Mouse (Mus musculus) neural tube, embryonic 13.5 days (tissue): Measurements from ENCODE around the gene Pla2g10. TPM values are rescaled to one million over a fixed set of nuclear protein-coding genes. Genes with fewer than 3 reads are reported as not detected.
"Not testable (repeated sequence)": the region's sequence is repeated elsewhere in the genome, so short reads cannot be mapped to it uniquely, and the experiment has no call there.

Experiments used
- ATAC-seq: fragments of 200-750 bp; cut with Nextera tagmentation; 2 replicates; pipeline ENCODE4 v1.8.0; 2017; ENCODE audit warnings: low read depth, mild to moderate bottlenecking, moderate TSS enrichment, moderate library complexity
- H3K27ac ChIP-seq: fragments of 300-500 bp; sonication (generic); replicated peaks from 2 replicates; pipeline ENCODE4 v1.5.1; 2015; ENCODE audit warnings: moderate library complexity, mild to moderate bottlenecking, inconsistent platforms
- H3K27me3 ChIP-seq: fragments of 300-500 bp; sonication (generic); 2 replicates; pipeline ENCODE4 v1.6.1; 2015; ENCODE audit warnings: mild to moderate bottlenecking, inconsistent platforms
- H3K36me3 ChIP-seq: fragments of 300-500 bp; sonication (generic); 2 replicates; pipeline ENCODE4 v1.6.1; 2015; ENCODE audit warnings: mild to moderate bottlenecking, inconsistent platforms
- H3K4me1 ChIP-seq: fragments of 300-500 bp; sonication (generic); replicated peaks from 2 replicates; pipeline ENCODE4 v1.6.1; 2015; ENCODE audit warnings: inconsistent platforms
- H3K4me2 ChIP-seq: fragments of 300-500 bp; sonication (generic); 2 replicates; pipeline ENCODE4 v1.6.1; 2015; ENCODE audit warnings: inconsistent platforms, mild to moderate bottlenecking, moderate library complexity
- H3K4me3 ChIP-seq: fragments of 300-500 bp; sonication (generic); 2 replicates; pipeline ENCODE4 v1.5.1; 2015; ENCODE audit warnings: mild to moderate bottlenecking, inconsistent platforms
- H3K9ac ChIP-seq: fragments of 300-500 bp; sonication (generic); 2 replicates; pipeline ENCODE4 v1.6.1; 2015; ENCODE audit warnings: moderate library complexity, mild to moderate bottlenecking, inconsistent platforms
- H3K9me3 ChIP-seq: fragments of 300-500 bp; sonication (generic); 2 replicates; pipeline ENCODE4 v1.6.1; 2016; ENCODE audit warnings: inconsistent platforms
- WGBS: fragments of 180-500 bp; shearing (Covaris S2); methylation state at CpG from one replicate; pipeline ENCODE4 v1.1.7; 2015; 5-methylcytosine and 5-hydroxymethylcytosine counted together
- polyA plus RNA-seq: library from polyadenylated mRNA; unstranded; fragments of >200 nt; fragmentation: Nextera tagmentation; extraction: Ambion mirVana; gene quantifications from 2 replicates; pipeline ENCODE4 v1.2.1, GENCODE M21; 2015

The Pla2g10 gene
- 1.6 and 2.1 TPM in 2 replicates for polyA plus RNA-seq

GRCm38 (mm10) chr16:13730285-13731255 is at the start of gene Pla2g10:
Pla2g10 (minus strand) TSS chr16:13730983.
- H3K4me2 ChIP-seq: peak within 1 kb of the TSS; percentile 47
- no peaks in the 10 kb centered on the region for H3K36me3 ChIP-seq
- H3K27me3 ChIP-seq: no peaks in the 10 kb centered on the region
- H3K9ac ChIP-seq: no peak within 1 kb of the TSS
- no peaks in the 10 kb centered on the region for H3K9me3 ChIP-seq
- 10% methylated on average over 26 of the region's 26 CpGs for WGBS
- peaks cover 9% of the 10 kb centered on the region for H3K4me1 ChIP-seq
- H3K4me3 ChIP-seq: peak within 1 kb of the TSS; percentile 13; the same call in 1 of the 2 replicates
- peak; percentile 63 for ATAC-seq
- H3K27ac ChIP-seq: no peak within 1 kb of the TSS

GRCm38 (mm10) chr16:13774651-13775050 is 43.9 kb upstream of the Pla2g10 start:
- not testable (repeated sequence) for H3K4me2 ChIP-seq, H3K36me3 ChIP-seq, ATAC-seq, H3K9me3 ChIP-seq, H3K4me3 ChIP-seq, H3K27ac ChIP-seq, H3K4me1 ChIP-seq, H3K9ac ChIP-seq, H3K27me3 ChIP-seq
- WGBS: 86% methylated on average over 3 of the region's 3 CpGs

DNA sequence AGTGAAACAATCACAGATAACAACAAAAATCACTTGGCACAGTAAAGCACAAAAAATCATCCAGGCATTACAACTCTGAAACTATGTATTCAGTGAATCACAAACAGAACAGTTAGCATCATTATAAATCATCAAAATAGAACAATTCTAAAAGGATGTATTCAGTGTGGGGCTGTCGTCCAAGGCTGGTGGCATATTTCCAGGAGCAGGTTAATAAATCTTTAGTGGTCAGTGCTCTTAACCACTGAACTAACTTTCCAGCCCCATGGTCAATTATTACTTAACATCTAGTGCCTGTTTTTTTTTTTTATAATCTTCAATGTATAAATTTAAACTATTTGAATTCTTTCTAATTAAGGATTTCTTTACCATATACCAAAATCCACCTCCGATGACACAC is 43.2 kb upstream of the Pla2g10 start:
- H3K27ac ChIP-seq, H3K9me3 ChIP-seq, ATAC-seq, H3K4me3 ChIP-seq, H3K9ac ChIP-seq, H3K27me3 ChIP-seq, H3K36me3 ChIP-seq, H3K4me2 ChIP-seq, H3K4me1 ChIP-seq: not testable (repeated sequence)
- WGBS: 69% methylated on average over 2 of the region's 2 CpGs

DNA sequence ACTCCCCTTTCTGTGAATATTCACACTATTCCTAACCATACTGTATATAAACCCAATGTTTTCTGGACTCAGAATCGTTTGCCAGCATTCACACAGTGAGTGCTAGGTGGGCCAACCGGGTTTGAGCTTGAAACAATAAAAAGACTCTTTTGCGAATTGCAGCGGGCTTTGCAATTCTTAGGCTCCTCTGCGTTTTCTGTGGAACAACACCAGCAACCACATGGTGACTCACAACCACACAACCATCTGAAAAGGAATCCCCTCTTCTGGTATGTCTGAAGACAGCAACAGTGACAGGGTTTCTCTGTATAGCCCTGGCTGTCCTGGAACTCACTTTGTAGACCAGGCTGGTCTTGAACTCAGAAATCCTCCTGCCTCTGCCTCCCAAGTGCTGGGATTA is 41.3 kb upstream of the Pla2g10 start:
- 80% methylated on average over 5 of the region's 5 CpGs for WGBS
- not testable (repeated sequence) for H3K27ac ChIP-seq, ATAC-seq, H3K4me2 ChIP-seq, H3K9me3 ChIP-seq, H3K4me1 ChIP-seq, H3K9ac ChIP-seq, H3K4me3 ChIP-seq, H3K36me3 ChIP-seq, H3K27me3 ChIP-seq

DNA sequence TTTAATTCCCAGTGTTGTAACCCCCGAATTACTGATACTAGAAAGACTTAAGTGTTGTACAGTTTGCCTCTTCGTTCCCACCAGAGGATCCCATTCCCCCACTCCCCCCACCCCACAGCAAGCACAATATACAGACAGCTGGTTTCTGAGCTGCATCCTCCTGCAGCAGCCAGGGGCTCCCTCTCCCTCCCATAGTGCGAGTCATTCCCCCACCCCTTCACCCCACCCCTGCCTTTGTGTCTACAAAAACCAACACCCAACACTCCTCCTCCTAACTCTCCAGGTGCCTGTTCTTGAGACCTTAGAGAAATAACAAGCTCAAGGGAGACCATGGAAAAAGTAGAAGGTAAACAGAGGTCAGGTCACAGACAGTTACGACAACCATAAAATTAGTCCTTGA is 40.8 kb upstream of the Pla2g10 start:
- not testable (repeated sequence) for H3K9ac ChIP-seq, ATAC-seq, H3K4me1 ChIP-seq, H3K27ac ChIP-seq, H3K27me3 ChIP-seq, H3K36me3 ChIP-seq, H3K4me2 ChIP-seq, H3K9me3 ChIP-seq, H3K4me3 ChIP-seq
- WGBS: 66% methylated on average over 4 of the region's 4 CpGs

DNA sequence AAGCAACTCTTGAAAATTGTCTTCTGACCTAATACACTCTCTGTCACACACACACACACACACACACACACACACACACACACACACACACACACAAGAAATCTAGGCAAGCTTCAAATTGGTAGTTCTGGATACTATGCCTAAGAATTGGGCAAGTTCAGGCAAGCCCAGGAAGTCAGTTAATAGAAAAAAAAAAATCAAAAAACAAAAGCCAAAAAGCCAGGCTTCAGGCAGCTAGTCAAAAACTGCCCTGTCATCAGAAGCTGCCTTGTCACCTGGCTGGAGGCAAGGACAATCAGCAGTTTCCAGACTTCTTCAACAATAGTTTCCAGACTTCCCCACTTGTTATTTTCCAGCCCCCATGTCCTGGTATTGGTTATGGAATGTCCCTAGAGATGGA is 35.6 kb upstream of the Pla2g10 start:
- ATAC-seq: no peak
- Histone ChIP-seq H3K4me1 (no peaks in the 10 kb centered on the region), H3K27ac (no peak overlapping the region), H3K36me3 (no peaks in the 10 kb centered on the region), H3K4me2 (no peak overlapping the region), H3K9me3 (no peaks in the 10 kb centered on the region), H3K27me3 (no peaks in the 10 kb centered on the region), H3K9ac (no peak overlapping the region), H3K4me3 (no peak overlapping the region)

DNA sequence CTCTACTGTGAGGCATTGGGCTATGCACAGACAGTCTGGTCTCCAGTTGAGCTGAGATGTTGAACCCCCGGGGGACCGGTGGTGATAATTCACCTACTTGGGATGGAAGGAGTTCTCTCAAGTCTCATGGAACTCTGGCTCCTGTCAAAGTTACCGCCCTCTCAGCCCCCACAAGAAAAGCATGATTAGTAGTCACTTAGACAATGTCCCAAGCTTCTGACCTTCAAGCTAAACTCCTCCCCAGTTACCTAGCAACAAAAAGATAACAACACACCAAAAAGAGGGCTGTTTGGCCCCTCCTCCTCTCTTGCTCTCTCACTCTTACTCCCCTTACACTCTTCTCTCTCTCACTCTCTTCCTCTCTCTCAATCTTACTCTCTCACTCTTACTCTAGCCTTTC is 33.7 kb upstream of the Pla2g10 start:
- no peaks in the 10 kb centered on the region for H3K36me3 ChIP-seq
- no peak for ATAC-seq
- H3K9ac ChIP-seq: no peak overlapping the region
- H3K27me3 ChIP-seq: no peaks in the 10 kb centered on the region
- no peak overlapping the region for H3K4me2 ChIP-seq
- no peaks in the 10 kb centered on the region for H3K9me3 ChIP-seq
- no peak overlapping the region for H3K27ac ChIP-seq
- WGBS: 86% methylated on average over 3 of the region's 3 CpGs
- no peaks in the 10 kb centered on the region for H3K4me1 ChIP-seq
- H3K4me3 ChIP-seq: no peak overlapping the region

GRCm38 (mm10) chr16:13762807-13763206 is 32.0 kb upstream of the Pla2g10 start:
- not testable (repeated sequence) for H3K4me1 ChIP-seq, ATAC-seq
- WGBS: 94% methylated on average over 1 of the region's 1 CpGs

GRCm38 (mm10) chr16:13757823-13758222 is 27.0 kb upstream of the Pla2g10 start:
- Histone ChIP-seq H3K4me3 (no peak overlapping the region), H3K9ac (no peak overlapping the region), H3K9me3 (no peaks in the 10 kb centered on the region), H3K27ac (no peak overlapping the region), H3K4me2 (no peak overlapping the region), H3K36me3 (no peaks in the 10 kb centered on the region), H3K4me1 (peaks cover 11% of the 10 kb centered on the region; the same call in 1 of the 2 replicates), H3K27me3 (no peaks in the 10 kb centered on the region)
- no peak for ATAC-seq
- WGBS: 96% methylated on average over 2 of the region's 2 CpGs

More at GRCm38 (mm10) chr16:13762807-13763206, 32.0 kb upstream of the Pla2g10 start:
- not testable (repeated sequence) for H3K9me3 ChIP-seq, H3K36me3 ChIP-seq, H3K27ac ChIP-seq, H3K4me3 ChIP-seq, H3K27me3 ChIP-seq, H3K4me2 ChIP-seq, H3K9ac ChIP-seq

GRCm38 (mm10) chr16:13754400-13755190 is 23.8 kb upstream of the Pla2g10 start:
- Histone ChIP-seq H3K4me1 (peaks cover 11% of the 10 kb centered on the region; the same call in 1 of the 2 replicates), H3K9me3 (no peaks in the 10 kb centered on the region), H3K27ac (0 out of 2 replicates have a peak overlapping the region, but pooled peaks have one; percentile 49), H3K4me3 (peak overlapping the region; percentile 68), H3K9ac (peak overlapping the region; percentile 78), H3K36me3 (no peaks in the 10 kb centered on the region), H3K27me3 (no peaks in the 10 kb centered on the region), H3K4me2 (peak overlapping the region; percentile 91)
- peak; percentile 98 for ATAC-seq
- WGBS: 1% methylated on average over 65 of the region's 65 CpGs

DNA sequence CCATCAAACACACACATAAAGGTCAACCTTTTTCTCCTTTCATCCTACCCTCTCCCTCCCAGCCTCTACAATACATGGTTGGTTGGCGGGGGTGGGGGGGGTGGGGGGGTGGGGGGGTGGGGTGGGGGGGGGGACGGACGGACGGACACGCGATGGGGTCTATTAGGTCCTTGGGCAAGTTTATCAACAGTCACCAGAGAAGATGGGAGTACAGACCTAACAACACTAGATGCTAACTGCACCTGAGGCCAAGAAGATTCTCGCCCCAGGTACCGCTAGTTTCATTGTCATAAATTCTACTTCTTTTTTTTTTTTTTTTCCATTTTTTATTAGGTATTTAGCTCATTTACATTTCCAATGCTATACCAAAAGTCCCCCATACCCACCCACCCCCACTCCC is 23.2 kb upstream of the Pla2g10 start:
- Histone ChIP-seq H3K9ac (no peak overlapping the region), H3K9me3 (no peaks in the 10 kb centered on the region), H3K27me3 (no peaks in the 10 kb centered on the region), H3K27ac (no peak overlapping the region), H3K4me3 (peak overlapping the region; percentile 68), H3K36me3 (no peaks in the 10 kb centered on the region), H3K4me2 (peak overlapping the region; percentile 91), H3K4me1 (peaks cover 9% of the 10 kb centered on the region; the same call in 1 of the 2 replicates)
- 76% methylated on average over 8 of the region's 8 CpGs for WGBS
- ATAC-seq: peak; percentile 28

DNA sequence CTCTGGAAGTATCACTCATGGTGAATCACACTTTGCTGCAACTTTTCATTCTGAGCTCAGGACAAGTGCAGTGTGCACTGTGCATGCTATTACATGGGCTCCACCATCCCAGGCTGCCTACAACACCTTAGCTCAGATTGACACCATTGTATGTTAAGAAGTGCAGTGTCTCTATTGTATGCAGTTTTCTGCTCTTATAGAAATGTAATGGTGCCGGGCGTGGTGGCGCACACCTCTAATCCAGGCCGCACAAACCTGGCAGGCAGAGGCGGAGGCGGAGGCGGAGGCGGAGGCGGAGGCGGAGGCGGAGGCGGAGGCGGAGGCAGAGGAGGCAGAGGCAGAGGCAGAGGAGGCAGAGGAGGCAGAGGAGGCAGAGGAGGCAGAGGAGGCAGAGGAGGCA is 19.8 kb upstream of the Pla2g10 start:
- no peak for ATAC-seq
- WGBS: 95% methylated on average over 13 of the region's 13 CpGs
- no peak overlapping the region for H3K4me3 ChIP-seq
- H3K4me1 ChIP-seq: peaks cover 5% of the 10 kb centered on the region; the same call in 1 of the 2 replicates
- H3K27ac ChIP-seq: no peak overlapping the region
- H3K9me3 ChIP-seq: no peaks in the 10 kb centered on the region
- no peak overlapping the region for H3K9ac ChIP-seq
- H3K27me3 ChIP-seq: no peaks in the 10 kb centered on the region
- no peak overlapping the region for H3K4me2 ChIP-seq
- no peaks in the 10 kb centered on the region for H3K36me3 ChIP-seq
